Mouse (Mus musculus): ENCODE data around the gene Id2.

DNA sequence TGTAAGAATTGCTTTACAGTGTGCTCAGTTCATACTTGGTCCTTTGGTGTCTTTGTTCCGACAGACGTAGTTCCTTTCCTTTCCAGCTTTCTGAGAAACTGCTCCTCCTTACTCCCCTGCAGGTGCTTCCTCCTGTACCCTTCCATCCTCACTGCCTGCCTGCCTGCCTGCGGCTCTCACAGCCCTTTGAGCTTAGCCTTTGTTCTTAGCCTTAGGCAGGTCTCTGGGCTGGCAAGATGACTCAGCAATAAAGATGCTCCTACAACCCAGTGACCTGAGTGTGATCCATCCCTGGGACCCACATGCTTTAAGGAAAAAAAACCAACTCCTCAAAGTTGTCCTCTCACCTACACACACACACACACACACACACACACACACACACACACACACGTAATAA lies 42.0 kb downstream of the Id2 start:
- no peak for TF ChIP-seq POLR2A (IDR thresholded peaks at IDR 0.05; ENCODE audit: insufficient read length, low read depth)
- no peak for TF ChIP-seq MAX (IDR thresholded peaks at IDR 0.05; ENCODE audit: low read depth)
- no peak for TF ChIP-seq MYOG (IDR thresholded peaks at IDR 0.05; ENCODE audit: control insufficient read depth in 1 of 3, insufficient read depth in 1 of 3, insufficient read length in 2 of 3, low read depth in 2 of 3)
- TF ChIP-seq MYOD1 (IDR thresholded peaks at IDR 0.05; ENCODE audit: control insufficient read depth in 1 of 3, insufficient read length in 2 of 3, low read depth in 2 of 3) = no peak
- no peak for TF ChIP-seq SRF (IDR thresholded peaks at IDR 0.05; ENCODE audit: control insufficient read depth, insufficient read length, low read depth)
- TF ChIP-seq TCF12 (IDR thresholded peaks at IDR 0.05; ENCODE audit: insufficient read depth, poor library complexity, severe bottlenecking) = no peak
- no peak for TF ChIP-seq USF1 (IDR thresholded peaks at IDR 0.05; ENCODE audit: low read depth)
